Mouse (Mus musculus): Measurements from ENCODE around the gene Vstm2a. TPM values are rescaled to one million over a fixed set of nuclear protein-coding genes. Genes with fewer than 3 reads are reported as not detected.

The Vstm2a gene
- total RNA-seq, 1 experiment from 2014 or later: not detected

- no peak for ATAC-seq (replicated peaks; ENCODE audit: low read depth, poor library complexity, severe bottlenecking)
Measured at GRCm38 (mm10) chr11:16413077-16413644, 155.6 kb downstream of the Vstm2a start.

GRCm38 (mm10) chr11:16439548-16440251 is 182.2 kb downstream of the Vstm2a start:
- no peak for ATAC-seq (replicated peaks; ENCODE audit: low read depth, poor library complexity, severe bottlenecking)

Data from common myeloid progenitor, adult 5-6 weeks (primary cell).